Mouse (Mus musculus) forebrain, postnatal 0 days (tissue): ENCODE measurements around the gene Fga. TPM values are rescaled to one million over a fixed set of nuclear protein-coding genes. Genes with fewer than 3 reads are reported as not detected.

Source experiments
- ATAC-seq: fragments of 200-750 bp; cut with Nextera tagmentation; 2 replicates; pipeline ENCODE4 v1.8.0; 2017; ENCODE audit warnings: mild to moderate bottlenecking, moderate library complexity
- DNase-seq: peaks from one replicate; pipeline ENCODE4 v3.0.0-alpha.2; 2015
- H3K27ac ChIP-seq: fragments of 300-500 bp; sonication (generic); 2 replicates; pipeline ENCODE4 v1.5.1; 2014; ENCODE audit warnings: low read depth, mild to moderate bottlenecking, antibody characterized with exemption, low read length, moderate library complexity, mixed read lengths
- H3K27me3 ChIP-seq: fragments of 300-500 bp; sonication (generic); 2 replicates; pipeline ENCODE4 v1.6.1; 2014; ENCODE audit warnings: mild to moderate bottlenecking, low read length, mixed read lengths; ENCODE audit not compliant: insufficient read depth
- H3K36me3 ChIP-seq: fragments of 300-500 bp; sonication (generic); 2 replicates; pipeline ENCODE4 v1.6.1; 2014; ENCODE audit warnings: mild to moderate bottlenecking, moderate library complexity; ENCODE audit not compliant: insufficient read depth
- H3K4me1 ChIP-seq: fragments of 300-500 bp; sonication (generic); 2 replicates; pipeline ENCODE4 v1.6.1; 2014; ENCODE audit warnings: antibody characterized with exemption; ENCODE audit not compliant: insufficient read depth
- H3K4me2 ChIP-seq: fragments of 300-500 bp; sonication (generic); 2 replicates; pipeline ENCODE4 v1.6.1; 2014; ENCODE audit warnings: low read depth, mild to moderate bottlenecking, moderate library complexity
- H3K4me3 ChIP-seq: fragments of 300-500 bp; sonication (generic); 2 replicates; pipeline ENCODE4 v1.5.1; 2014; ENCODE audit warnings: low read depth, low read length, mixed read lengths
- H3K9ac ChIP-seq: fragments of 300-500 bp; sonication (generic); 2 replicates; pipeline ENCODE4 v1.6.1; 2014; ENCODE audit warnings: mild to moderate bottlenecking
- H3K9me3 ChIP-seq: fragments of 300-500 bp; sonication (generic); 2 replicates; pipeline ENCODE4 v1.6.1; 2016; ENCODE audit warnings: low read length
- CTCF ChIP-seq: sonication (generic); IDR thresholded peaks from 2 replicates; pipeline ENCODE4 v1.5.1; 2016; ENCODE audit warnings: antibody characterized with exemption, control low read depth, low read depth
- WGBS: fragments of 180-500 bp; shearing (Covaris S2); extraction: QIAGEN DNeasy Blood & Tissue Kit; methylation state at CpG from one replicate; pipeline ENCODE4 v1.1.7; 2014; 5-methylcytosine and 5-hydroxymethylcytosine counted together
- polyA plus RNA-seq: library from polyadenylated mRNA; unstranded; fragments of >200 nt; fragmentation: Nextera tagmentation; extraction: Ambion mirVana; gene quantifications from 2 replicates; pipeline ENCODE4 v1.2.1, GENCODE M21; 2015
- total RNA-seq: library from RNA; depleted of rRNA; stranded (reverse); fragments of >200 nt; gene quantifications from 2 replicates; pipeline ENCODE4 v1.2.3, GENCODE M21; 2014

Fga gene
- total and polyA plus RNA-seq, 2 experiments from 2014 or later, result 0.10 TPM; not detected in 1

GRCm38 (mm10) chr3:83010291-83010690 lies 15.6 kb upstream of the Fga start:
- ATAC-seq, result no peak
- DNase-seq, result no peak
- Histone ChIP-seq H3K9me3 (no peaks in the 10 kb centered on the region), H3K27ac (no peak overlapping the region), H3K27me3 (no peaks in the 10 kb centered on the region), H3K4me1 (no peaks in the 10 kb centered on the region), H3K4me2 (no peak overlapping the region), H3K9ac (no peak overlapping the region), H3K4me3 (no peak overlapping the region), H3K36me3 (no peaks in the 10 kb centered on the region)
- TF ChIP-seq CTCF, result no peak
- 80% methylated on average over 11 of the region's 11 CpGs for WGBS

GRCm38 (mm10) chr3:83011136-83011535 lies 14.7 kb upstream of the Fga start:
- Histone ChIP-seq H3K27ac (no peak overlapping the region), H3K36me3 (no peaks in the 10 kb centered on the region), H3K9me3 (no peaks in the 10 kb centered on the region), H3K27me3 (no peaks in the 10 kb centered on the region), H3K4me3 (no peak overlapping the region), H3K4me1 (no peaks in the 10 kb centered on the region), H3K4me2 (no peak overlapping the region), H3K9ac (no peak overlapping the region)
- WGBS, result 94% methylated on average over 4 of the region's 4 CpGs
- ATAC-seq, result no peak
- no peak for DNase-seq
- TF ChIP-seq CTCF, result no peak

- ATAC-seq (no peak; the same call in 1 of the 2 replicates), DNase-seq (no peak)
- 66% methylated on average over 4 of the region's 4 CpGs for WGBS
- H3K27me3 ChIP-seq, result no peaks in the 10 kb centered on the region
- H3K4me3 ChIP-seq, result no peak overlapping the region
- no peaks in the 10 kb centered on the region for H3K36me3 ChIP-seq
- H3K4me1 ChIP-seq, result no peaks in the 10 kb centered on the region
- no peak for TF ChIP-seq CTCF
- H3K9ac ChIP-seq, result no peak overlapping the region
- no peak overlapping the region for H3K4me2 ChIP-seq
- no peaks in the 10 kb centered on the region for H3K9me3 ChIP-seq
- H3K27ac ChIP-seq, result no peak overlapping the region
These were observed 14.3 kb upstream of the Fga start for GRCm38 (mm10) chr3:83011565-83011964.

GRCm38 (mm10) chr3:83012636-83013035 lies 13.2 kb upstream of the Fga start:
- DNase-seq (no peak), ATAC-seq (no peak)
- Histone ChIP-seq H3K27me3 (no peaks in the 10 kb centered on the region), H3K9me3 (no peaks in the 10 kb centered on the region), H3K4me3 (no peak overlapping the region), H3K27ac (no peak overlapping the region), H3K4me2 (no peak overlapping the region), H3K9ac (no peak overlapping the region), H3K36me3 (no peaks in the 10 kb centered on the region), H3K4me1 (no peaks in the 10 kb centered on the region)
- TF ChIP-seq CTCF, result no peak
- whole genome bisulfite sequencing, result 94% methylated on average over 19 of the region's 19 CpGs

GRCm38 (mm10) chr3:83013951-83014350 lies 11.9 kb upstream of the Fga start:
- no peaks in the 10 kb centered on the region for H3K27me3 ChIP-seq
- WGBS, result 89% methylated on average over 10 of the region's 10 CpGs

GRCm38 (mm10) chr3:83016236-83016635 lies 9.6 kb upstream of the Fga start:
- no peaks in the 10 kb centered on the region for H3K4me1 ChIP-seq
- H3K9me3 ChIP-seq, result no peaks in the 10 kb centered on the region
- no peaks in the 10 kb centered on the region for H3K36me3 ChIP-seq
- TF ChIP-seq CTCF, result no peak
- H3K4me3 ChIP-seq, result no peak overlapping the region
- H3K4me2 ChIP-seq, result no peak overlapping the region
- no peak overlapping the region for H3K27ac ChIP-seq
- DNase-seq, result no peak
- 90% methylated on average over 1 of the region's 1 CpGs for WGBS
- H3K9ac ChIP-seq, result no peak overlapping the region
- ATAC-seq, result no peak
- H3K27me3 ChIP-seq, result no peaks in the 10 kb centered on the region

More at GRCm38 (mm10) chr3:83013951-83014350, 11.9 kb upstream of the Fga start:
- ATAC-seq (no peak), DNase-seq (no peak)
- H3K36me3 ChIP-seq, result no peaks in the 10 kb centered on the region
- H3K4me1 ChIP-seq, result no peaks in the 10 kb centered on the region
- no peaks in the 10 kb centered on the region for H3K9me3 ChIP-seq
- no peak overlapping the region for H3K27ac ChIP-seq
- no peak overlapping the region for H3K9ac ChIP-seq
- no peak for TF ChIP-seq CTCF
- H3K4me2 ChIP-seq, result no peak overlapping the region
- H3K4me3 ChIP-seq, result no peak overlapping the region

GRCm38 (mm10) chr3:83020387-83020786 lies 5.5 kb upstream of the Fga start:
- H3K36me3 ChIP-seq, result no peaks in the 10 kb centered on the region
- WGBS, result 92% methylated on average over 2 of the region's 2 CpGs
- H3K27me3 ChIP-seq, result no peaks in the 10 kb centered on the region
- ATAC-seq (no peak), DNase-seq (no peak)
- H3K27ac ChIP-seq, result no peak overlapping the region
- no peak overlapping the region for H3K4me2 ChIP-seq
- TF ChIP-seq CTCF, result no peak
- H3K4me3 ChIP-seq, result no peak overlapping the region
- no peaks in the 10 kb centered on the region for H3K9me3 ChIP-seq
- H3K9ac ChIP-seq, result no peak overlapping the region
- no peaks in the 10 kb centered on the region for H3K4me1 ChIP-seq

- no peak overlapping the region for H3K27ac ChIP-seq
- no peaks in the 10 kb centered on the region for H3K27me3 ChIP-seq
- TF ChIP-seq CTCF, result no peak
- H3K4me3 ChIP-seq, result no peak overlapping the region
- no peaks in the 10 kb centered on the region for H3K9me3 ChIP-seq
- DNase-seq (no peak), ATAC-seq (no peak)
- H3K9ac ChIP-seq, result no peak overlapping the region
- H3K36me3 ChIP-seq, result no peaks in the 10 kb centered on the region
- WGBS, result 90% methylated on average over 5 of the region's 5 CpGs
- no peak overlapping the region for H3K4me2 ChIP-seq
- no peaks in the 10 kb centered on the region for H3K4me1 ChIP-seq
These were observed 4.7 kb upstream of the Fga start for GRCm38 (mm10) chr3:83021176-83021575.
